Mouse (Mus musculus) neural tube, embryonic 11.5 days (tissue): ENCODE measurements around the gene Eps15l1. TPM values are rescaled to one million over a fixed set of nuclear protein-coding genes. Genes with fewer than 3 reads are reported as not detected.

Experiments
- ATAC-seq: fragments of 200-750 bp; cut with Nextera tagmentation; 2 replicates; pipeline ENCODE4 v1.8.0; 2017; ENCODE audit warnings: moderate number of reproducible peaks, mild to moderate bottlenecking, moderate TSS enrichment, moderate library complexity; ENCODE audit not compliant: insufficient read depth, low FRiP score, low TSS enrichment
- DNase-seq: peaks from one replicate; pipeline ENCODE4 v3.0.0-alpha.2; 2015; ENCODE audit warnings: low spot score
- H3K27ac ChIP-seq: fragments of 300-500 bp; sonication (generic); 2 replicates; pipeline ENCODE4 v1.5.1; 2014; ENCODE audit warnings: low read depth, mild to moderate bottlenecking, low read length
- H3K27me3 ChIP-seq: fragments of 300-500 bp; sonication (generic); 2 replicates; pipeline ENCODE4 v1.6.1; 2014; ENCODE audit warnings: mild to moderate bottlenecking, low read length, mixed read lengths; ENCODE audit not compliant: control insufficient read depth, insufficient read depth
- H3K36me3 ChIP-seq: fragments of 300-500 bp; sonication (generic); 2 replicates; pipeline ENCODE4 v1.6.1; 2014; ENCODE audit warnings: mild to moderate bottlenecking, low read length, moderate library complexity, mixed read lengths; ENCODE audit not compliant: control insufficient read depth, insufficient read depth
- H3K4me1 ChIP-seq: fragments of 300-500 bp; sonication (generic); 2 replicates; pipeline ENCODE4 v1.6.1; 2014; ENCODE audit warnings: low read length, mixed read lengths; ENCODE audit not compliant: control insufficient read depth, insufficient read depth
- H3K4me2 ChIP-seq: fragments of 300-500 bp; sonication (generic); 2 replicates; pipeline ENCODE4 v1.6.1; 2014; ENCODE audit warnings: low read depth, mild to moderate bottlenecking, moderate library complexity
- H3K4me3 ChIP-seq: fragments of 300-500 bp; sonication (generic); 2 replicates; pipeline ENCODE4 v1.5.1; 2014; ENCODE audit warnings: low read depth, low read length
- H3K9ac ChIP-seq: fragments of 300-500 bp; sonication (generic); 2 replicates; pipeline ENCODE4 v1.6.1; 2014; ENCODE audit warnings: mild to moderate bottlenecking, low read length
- H3K9me3 ChIP-seq: fragments of 300-500 bp; sonication (generic); 2 replicates; pipeline ENCODE4 v1.6.1; 2016; ENCODE audit warnings: low read length; ENCODE audit not compliant: control insufficient read depth
- WGBS: fragments of 180-500 bp; shearing (Covaris S2); extraction: QIAGEN DNeasy Blood & Tissue Kit; methylation state at CpG from one replicate; pipeline ENCODE4 v1.1.7; 2014; 5-methylcytosine and 5-hydroxymethylcytosine counted together
- polyA plus RNA-seq: library from polyadenylated mRNA; unstranded; fragments of >200 nt; fragmentation: Nextera tagmentation; extraction: Ambion mirVana; gene quantifications from 2 replicates; pipeline ENCODE4 v1.2.1, GENCODE M21; 2014

Gene Eps15l1
- polyA plus RNA-seq, 1 experiment from 2014 or later = 81.0 TPM

- WGBS = 1% methylated on average over 44 of the region's 48 CpGs
- peak; percentile 23 for DNase-seq
- Histone ChIP-seq H3K9me3 (no peaks in the 10 kb centered on the region), H3K36me3 (no peaks in the 10 kb centered on the region), H3K27ac (peak overlapping the region; percentile 14; the same call in 1 of the 2 replicates), H3K4me3 (peak overlapping the region; percentile 46), H3K4me1 (peaks cover 8% of the 10 kb centered on the region), H3K4me2 (peak overlapping the region; percentile 86), H3K9ac (peak overlapping the region; percentile 54), H3K27me3 (peaks cover 29% of the 10 kb centered on the region)
- ATAC-seq = peak; percentile 26; the same call in 1 of the 2 replicates
Measured at GRCm38 (mm10) chr8:72319397-72319796, 101.9 kb downstream of the Eps15l1 start.

GRCm38 (mm10) chr8:72318801-72319322 lies 102.4 kb downstream of the Eps15l1 start, which contains the start of gene Klf2:
Klf2 (plus strand) TSS chr8:72319033.
- no peaks in the 10 kb centered on the region for H3K36me3 ChIP-seq
- H3K4me1 ChIP-seq = peaks cover 8% of the 10 kb centered on the region
- H3K4me3 ChIP-seq = peak within 1 kb of the TSS; percentile 46
- peak; percentile 95 for ATAC-seq
- DNase-seq = peak; percentile 92
- no peaks in the 10 kb centered on the region for H3K9me3 ChIP-seq
- WGBS = under 1% methylated on average over 44 of the region's 46 CpGs
- H3K27ac ChIP-seq = peak within 1 kb of the TSS; percentile 14; the same call in 1 of the 2 replicates
- H3K9ac ChIP-seq = peak within 1 kb of the TSS; percentile 54
- H3K27me3 ChIP-seq = peaks cover 29% of the 10 kb centered on the region
- H3K4me2 ChIP-seq = peak within 1 kb of the TSS; percentile 86

GRCm38 (mm10) chr8:72317741-72318301 lies 103.4 kb downstream of the Eps15l1 start:
- Histone ChIP-seq H3K4me1 (peaks cover 8% of the 10 kb centered on the region), H3K9me3 (no peaks in the 10 kb centered on the region), H3K4me3 (no peak overlapping the region), H3K4me2 (no peak overlapping the region), H3K9ac (no peak overlapping the region), H3K36me3 (no peaks in the 10 kb centered on the region), H3K27ac (no peak overlapping the region), H3K27me3 (peaks cover 27% of the 10 kb centered on the region)
- WGBS = 44% methylated on average over 5 of the region's 5 CpGs
- DNase-seq (no peak), ATAC-seq (no peak)

- no peak overlapping the region for H3K4me2 ChIP-seq
- no peak for ATAC-seq
- no peak overlapping the region for H3K27ac ChIP-seq
- DNase-seq = no peak
- H3K4me3 ChIP-seq = no peak overlapping the region
- H3K9me3 ChIP-seq = no peaks in the 10 kb centered on the region
- no peak overlapping the region for H3K9ac ChIP-seq
- 37% methylated on average over 10 of the region's 10 CpGs for WGBS
- H3K27me3 ChIP-seq = peaks cover 24% of the 10 kb centered on the region
- H3K36me3 ChIP-seq = no peaks in the 10 kb centered on the region
- H3K4me1 ChIP-seq = peaks cover 8% of the 10 kb centered on the region
Measured at GRCm38 (mm10) chr8:72316053-72316695, 105.1 kb downstream of the Eps15l1 start.

- no peak overlapping the region for H3K27ac ChIP-seq
- ATAC-seq (no peak), DNase-seq (no peak)
- H3K4me2 ChIP-seq = no peak overlapping the region
- no peak overlapping the region for H3K4me3 ChIP-seq
- H3K27me3 ChIP-seq = no peaks in the 10 kb centered on the region
- H3K4me1 ChIP-seq = no peaks in the 10 kb centered on the region; the same call in 1 of the 2 replicates
- H3K9me3 ChIP-seq = no peaks in the 10 kb centered on the region
- no peaks in the 10 kb centered on the region for H3K36me3 ChIP-seq
- 83% methylated on average over 3 of the region's 3 CpGs for WGBS
- H3K9ac ChIP-seq = no peak overlapping the region
Measured at GRCm38 (mm10) chr8:72312926-72313518, 108.2 kb downstream of the Eps15l1 start.

- Histone ChIP-seq H3K9ac (no peak overlapping the region), H3K27me3 (no peaks in the 10 kb centered on the region), H3K36me3 (no peaks in the 10 kb centered on the region), H3K4me1 (no peaks in the 10 kb centered on the region), H3K4me3 (no peak overlapping the region), H3K9me3 (no peaks in the 10 kb centered on the region), H3K4me2 (no peak overlapping the region), H3K27ac (no peak overlapping the region)
- WGBS = 64% methylated on average over 8 of the region's 8 CpGs
- ATAC-seq (no peak), DNase-seq (no peak)
Measured at GRCm38 (mm10) chr8:72310849-72311506, 110.3 kb downstream of the Eps15l1 start.

GRCm38 (mm10) chr8:72308276-72308675 lies 113.0 kb downstream of the Eps15l1 start:
- Histone ChIP-seq H3K27me3 (no peaks in the 10 kb centered on the region), H3K36me3 (no peaks in the 10 kb centered on the region), H3K4me3 (no peak overlapping the region), H3K4me1 (no peaks in the 10 kb centered on the region), H3K9ac (no peak overlapping the region), H3K27ac (no peak overlapping the region), H3K4me2 (no peak overlapping the region), H3K9me3 (no peaks in the 10 kb centered on the region)
- no peak for ATAC-seq
- no peak for DNase-seq
- WGBS = 78% methylated on average over 6 of the region's 6 CpGs

GRCm38 (mm10) chr8:72306913-72307312 lies 114.3 kb downstream of the Eps15l1 start:
- Histone ChIP-seq H3K9ac (no peak overlapping the region), H3K27me3 (no peaks in the 10 kb centered on the region), H3K4me2 (no peak overlapping the region), H3K4me3 (no peak overlapping the region), H3K4me1 (no peaks in the 10 kb centered on the region), H3K36me3 (no peaks in the 10 kb centered on the region), H3K9me3 (no peaks in the 10 kb centered on the region), H3K27ac (no peak overlapping the region)
- DNase-seq = no peak
- 92% methylated on average over 5 of the region's 5 CpGs for WGBS
- no peak for ATAC-seq
